Mouse (Mus musculus) embryonic fibroblast, embryonic 13.5 days (primary cell): Measurements from ENCODE around the gene Ube2g2.

Source experiments
- CTCF ChIP-seq: IDR thresholded peaks from 2 replicates; pipeline ENCODE4 v1.5.1; 2011; ENCODE audit warnings: mild to moderate bottlenecking, control low read depth, low read length, moderate library complexity, borderline replicate concordance; ENCODE audit not compliant: insufficient read depth
- POLR2A ChIP-seq: IDR thresholded peaks from 2 replicates; pipeline ENCODE4 v1.6.1; 2011; ENCODE audit warnings: low read depth, mild to moderate bottlenecking, control low read depth, low read length, moderate library complexity

DNA sequence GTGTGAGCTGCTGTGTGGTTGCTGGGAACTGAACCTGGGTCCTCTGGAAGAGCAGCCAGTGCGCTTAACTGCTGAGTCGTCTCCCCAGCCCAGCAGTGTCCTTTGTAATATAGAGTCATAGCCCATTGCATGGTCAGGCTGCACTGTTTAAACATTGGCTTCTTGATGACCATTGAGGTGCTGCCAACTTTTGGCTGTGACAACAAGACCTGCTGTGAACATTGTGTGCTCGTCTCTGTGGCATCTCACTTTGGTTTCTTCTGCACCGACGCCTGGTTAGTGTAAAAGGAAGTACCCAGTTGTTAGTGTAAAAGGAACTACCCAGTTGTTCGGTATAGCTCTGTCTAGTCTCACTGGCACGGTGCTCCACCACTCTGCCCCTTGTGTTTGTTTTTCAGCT, 4.5 kb downstream of the Ube2g2 start:
- no peak for TF ChIP-seq CTCF
- no peak for TF ChIP-seq POLR2A
